Mouse (Mus musculus) E14TG2a.4 (cell line): ENCODE data around the gene Tmed1.

ENCODE experiments used
- CTCF ChIP-seq: conservative IDR thresholded peaks from 2 replicates; pipeline ENCODE4 v1.5.1; 2014; ENCODE audit warnings: low read length
- NANOG ChIP-seq: IDR thresholded peaks from 2 replicates; pipeline ENCODE4 v1.6.1; 2014; ENCODE audit warnings: borderline replicate concordance, low read length, mixed read lengths
- POU5F1 ChIP-seq: IDR thresholded peaks from 2 replicates; pipeline ENCODE4 v1.6.1; 2014; ENCODE audit warnings: low read length, borderline replicate concordance

DNA sequence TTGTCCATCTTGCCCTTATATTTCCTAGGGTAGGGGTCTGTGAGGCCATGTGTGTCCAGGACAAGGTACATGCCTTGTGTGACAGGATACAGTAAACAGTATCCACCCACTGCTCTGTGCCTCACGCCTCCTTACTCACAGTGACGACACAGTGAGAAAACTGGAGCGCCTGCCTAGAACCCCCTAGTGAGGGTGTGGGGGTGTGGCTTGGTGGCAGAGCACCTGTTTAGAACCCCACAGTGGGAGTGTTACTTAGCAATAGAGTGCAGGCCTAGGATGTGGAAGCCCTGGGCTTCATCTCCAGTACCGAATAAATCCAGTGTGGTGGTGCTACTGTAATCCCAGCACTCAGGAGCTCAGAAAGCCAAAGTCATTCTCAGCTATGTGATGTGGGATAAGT, 37.1 kb downstream of the Tmed1 start:
- TF ChIP-seq CTCF = no peak
- TF ChIP-seq POU5F1 = no peak
- no peak for TF ChIP-seq NANOG
